Mouse (Mus musculus): Measurements from ENCODE around the gene Trub1. TPM values are rescaled to one million over a fixed set of nuclear protein-coding genes. Genes with fewer than 3 reads are reported as not detected.

Trub1 gene
- total and polyA plus RNA-seq, 2 experiments: 5.7 to 12.7 TPM

GRCm38 (mm10) chr19:57413170-57413569, 39.5 kb upstream of the Trub1 start:
- no peak for DNase-seq (ENCODE audit: extremely low read depth, low read depth, low spot score)
- Histone ChIP-seq H3K9ac (ENCODE audit: low read depth, low read length) (no peak overlapping the region), H3K27me3 (ENCODE audit: control insufficient read depth, insufficient read depth, low read length) (no peaks in the 10 kb centered on the region), H3K27ac (replicated peaks; ENCODE audit: insufficient read depth, low read depth, low read length) (no peak overlapping the region; the same call in 1 of the 2 replicates), H3K4me1 (ENCODE audit: control insufficient read depth, insufficient read depth, low read length) (peaks cover 3% of the 10 kb centered on the region), H3K79me2 (ENCODE audit: control insufficient read depth, insufficient read depth, low read length) (no peaks in the 10 kb centered on the region), H3K36me3 (ENCODE audit: control insufficient read depth, insufficient read depth, low read length) (no peaks in the 10 kb centered on the region), H3K4me3 (ENCODE audit: insufficient read depth, low read depth, low read length) (no peak overlapping the region)
- TF ChIP-seq POLR2A (IDR thresholded peaks at IDR 0.05; ENCODE audit: extremely low read depth, insufficient read depth, low read length) (no peak), CTCF (IDR thresholded peaks at IDR 0.05; ENCODE audit: low read depth, low read length) (no peak)
- 74% methylated on average over 3 of the region's 3 CpGs for WGBS

GRCm38 (mm10) chr19:57413918-57414317, 38.8 kb upstream of the Trub1 start:
- DNase-seq (ENCODE audit: extremely low read depth, low read depth, low spot score): no peak
- Histone ChIP-seq H3K79me2 (ENCODE audit: control insufficient read depth, insufficient read depth, low read length) (no peaks in the 10 kb centered on the region), H3K9ac (ENCODE audit: low read depth, low read length) (no peak overlapping the region), H3K36me3 (ENCODE audit: control insufficient read depth, insufficient read depth, low read length) (no peaks in the 10 kb centered on the region), H3K27ac (replicated peaks; ENCODE audit: insufficient read depth, low read depth, low read length) (no peak overlapping the region), H3K4me1 (ENCODE audit: control insufficient read depth, insufficient read depth, low read length) (peaks cover 5% of the 10 kb centered on the region), H3K27me3 (ENCODE audit: control insufficient read depth, insufficient read depth, low read length) (no peaks in the 10 kb centered on the region), H3K4me3 (ENCODE audit: insufficient read depth, low read depth, low read length) (no peak overlapping the region)
- WGBS: 87% methylated on average over 6 of the region's 6 CpGs
- peak; percentile 31; the same call in 1 of the 2 replicates for TF ChIP-seq CTCF (IDR thresholded peaks at IDR 0.05; ENCODE audit: low read depth, low read length)
- TF ChIP-seq POLR2A (IDR thresholded peaks at IDR 0.05; ENCODE audit: extremely low read depth, insufficient read depth, low read length): no peak

- WGBS: 94% methylated on average over 8 of the region's 8 CpGs
- Histone ChIP-seq H3K36me3 (ENCODE audit: control insufficient read depth, insufficient read depth, low read length) (no peaks in the 10 kb centered on the region), H3K9ac (ENCODE audit: low read depth, low read length) (no peak overlapping the region), H3K27me3 (ENCODE audit: control insufficient read depth, insufficient read depth, low read length) (no peaks in the 10 kb centered on the region), H3K4me1 (ENCODE audit: control insufficient read depth, insufficient read depth, low read length) (peaks cover 5% of the 10 kb centered on the region), H3K27ac (replicated peaks; ENCODE audit: insufficient read depth, low read depth, low read length) (no peak overlapping the region), H3K4me3 (ENCODE audit: insufficient read depth, low read depth, low read length) (no peak overlapping the region), H3K79me2 (ENCODE audit: control insufficient read depth, insufficient read depth, low read length) (no peaks in the 10 kb centered on the region)
- TF ChIP-seq CTCF (IDR thresholded peaks at IDR 0.05; ENCODE audit: low read depth, low read length) (no peak), POLR2A (IDR thresholded peaks at IDR 0.05; ENCODE audit: extremely low read depth, insufficient read depth, low read length) (no peak)
- no peak for DNase-seq (ENCODE audit: extremely low read depth, low read depth, low spot score)
Measured at GRCm38 (mm10) chr19:57415031-57415807, 37.5 kb upstream of the Trub1 start.

- WGBS: 31% methylated on average over 16 of the region's 17 CpGs
- Histone ChIP-seq H3K4me3 (ENCODE audit: insufficient read depth, low read depth, low read length) (no peak overlapping the region), H3K36me3 (ENCODE audit: control insufficient read depth, insufficient read depth, low read length) (no peaks in the 10 kb centered on the region), H3K27ac (replicated peaks; ENCODE audit: insufficient read depth, low read depth, low read length) (no peak overlapping the region), H3K27me3 (ENCODE audit: control insufficient read depth, insufficient read depth, low read length) (no peaks in the 10 kb centered on the region), H3K4me1 (ENCODE audit: control insufficient read depth, insufficient read depth, low read length) (peaks cover 5% of the 10 kb centered on the region), H3K9ac (ENCODE audit: low read depth, low read length) (no peak overlapping the region), H3K79me2 (ENCODE audit: control insufficient read depth, insufficient read depth, low read length) (no peaks in the 10 kb centered on the region)
- peak; percentile 44 for DNase-seq (ENCODE audit: extremely low read depth, low read depth, low spot score)
- TF ChIP-seq POLR2A (IDR thresholded peaks at IDR 0.05; ENCODE audit: extremely low read depth, insufficient read depth, low read length): no peak
- TF ChIP-seq CTCF (IDR thresholded peaks at IDR 0.05; ENCODE audit: low read depth, low read length): no peak
Measured at GRCm38 (mm10) chr19:57417800-57418580, 34.7 kb upstream of the Trub1 start.

- H3K4me3 ChIP-seq (ENCODE audit: insufficient read depth, low read depth, low read length): no peak overlapping the region
- no peak for DNase-seq (ENCODE audit: extremely low read depth, low read depth, low spot score)
- TF ChIP-seq POLR2A (IDR thresholded peaks at IDR 0.05; ENCODE audit: extremely low read depth, insufficient read depth, low read length) (no peak), CTCF (IDR thresholded peaks at IDR 0.05; ENCODE audit: low read depth, low read length) (no peak)
- no peak overlapping the region for H3K27ac ChIP-seq (replicated peaks; ENCODE audit: insufficient read depth, low read depth, low read length)
- WGBS: 67% methylated on average over 3 of the region's 3 CpGs
- no peaks in the 10 kb centered on the region for H3K79me2 ChIP-seq (ENCODE audit: control insufficient read depth, insufficient read depth, low read length)
- no peak overlapping the region for H3K9ac ChIP-seq (ENCODE audit: low read depth, low read length)
- H3K27me3 ChIP-seq (ENCODE audit: control insufficient read depth, insufficient read depth, low read length): no peaks in the 10 kb centered on the region
- no peaks in the 10 kb centered on the region for H3K36me3 ChIP-seq (ENCODE audit: control insufficient read depth, insufficient read depth, low read length)
- H3K4me1 ChIP-seq (ENCODE audit: control insufficient read depth, insufficient read depth, low read length): peaks cover 1% of the 10 kb centered on the region; the same call in 1 of the 2 replicates
Measured at GRCm38 (mm10) chr19:57423402-57423801, 29.3 kb upstream of the Trub1 start.
